Mouse (Mus musculus) Patski (cell line): ENCODE data around the gene Cnbp. TPM values are rescaled to one million over a fixed set of nuclear protein-coding genes. Genes with fewer than 3 reads are reported as not detected.

Experiments used
- ATAC-seq: fragments of 100-300 bp; one replicate; pipeline ENCODE4 v1.8.0; 2021
- CTCF ChIA-PET: fragments of 350-600 bp; sonication (Branson Sonifier 250); formaldehyde crosslinking; loops from one replicate; lab custom pipeline; 2022; ENCODE audit warnings: inconsistent platforms; lab: Charles Lee
- POLR2A ChIA-PET: fragments of 350-600 bp; sonication (Branson Sonifier 250); formaldehyde crosslinking; loops from one replicate; lab custom pipeline; 2022; ENCODE audit warnings: antibody characterized with exemption, inconsistent platforms; lab: Charles Lee
- DNase-seq: peaks from one replicate; pipeline ENCODE4 v3.0.0-alpha.2; 2011; ENCODE audit warnings: low read depth, low spot score
- H3K27me3 ChIP-seq: fragments of 371-371 bp; one replicate; pipeline ENCODE4 v1.5.1; 2021
- CTCF ChIP-seq: fragments of 100-300 bp; IDR thresholded peaks from one replicate; pipeline ENCODE4 v1.5.1; 2021
- in situ Hi-C: fragments of 300-500 bp; cut with MboI; formaldehyde crosslinking; loops from 3 replicates; pipeline ENCODE4 v1.11.1; 2018; ENCODE audit warnings: low pct_unique_long_range_greater_than_20kb, mixed read lengths
- polyA plus RNA-seq: library from polyadenylated mRNA; unstranded; gene quantifications from one replicate; pipeline ENCODE4 v1.2.3, GENCODE M21; 2021

Cnbp gene
- polyA plus RNA-seq, 1 experiment from 2014 or later: 364 TPM

- CTCF ChIA-PET: no interaction called here
Observed at GRCm38 (mm10) chr6:87807735-87808440, 43.0 kb downstream of the Cnbp start.

GRCm38 (mm10) chr6:87806857-87807256 is 44.0 kb downstream of the Cnbp start:
- no peak for DNase-seq
- no peak for ATAC-seq
- no peaks in the 10 kb centered on the region for H3K27me3 ChIP-seq
- ChIA-PET POLR2A (no interaction called here), CTCF (no interaction called here)
- no peak for TF ChIP-seq CTCF
- in situ Hi-C loops: no loop called here

More at GRCm38 (mm10) chr6:87807735-87808440, 43.0 kb downstream of the Cnbp start:
- in situ Hi-C loops: no loop called here
- DNase-seq (no peak), ATAC-seq (no peak)
- no peaks in the 10 kb centered on the region for H3K27me3 ChIP-seq
- TF ChIP-seq CTCF: no peak
- POLR2A ChIA-PET: no interaction called here

GRCm38 (mm10) chr6:87806028-87806427 is 44.9 kb downstream of the Cnbp start:
- in situ Hi-C loops: no loop called here
- DNase-seq: no peak
- TF ChIP-seq CTCF: no peak
- ChIA-PET CTCF (no interaction called here), POLR2A (no interaction called here)
- no peaks in the 10 kb centered on the region for H3K27me3 ChIP-seq
- ATAC-seq: no peak

DNA sequence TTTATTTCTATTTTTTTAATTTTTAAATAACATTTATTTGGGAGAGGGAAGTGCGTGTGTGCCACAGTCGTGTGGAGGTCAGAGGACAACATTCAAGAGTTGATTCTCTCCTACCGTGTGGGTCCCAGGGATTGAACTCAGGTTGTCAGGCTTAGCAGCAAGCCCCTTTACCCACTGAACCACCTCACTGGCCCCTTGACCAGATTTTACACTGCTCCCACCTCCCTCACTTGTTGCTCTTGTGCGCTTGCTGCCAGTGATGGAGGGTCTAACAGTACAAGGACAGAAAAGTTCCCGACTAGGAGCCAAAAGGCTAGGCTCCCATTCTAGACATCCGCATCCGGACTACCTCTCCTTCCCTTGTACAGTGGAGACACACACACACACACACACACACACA is 45.5 kb downstream of the Cnbp start:
- no peaks in the 10 kb centered on the region for H3K27me3 ChIP-seq
- ChIA-PET CTCF (no interaction called here), POLR2A (no interaction called here)
- DNase-seq (no peak), ATAC-seq (no peak)
- no peak for TF ChIP-seq CTCF
- in situ Hi-C loops: no loop called here

GRCm38 (mm10) chr6:87804886-87805285 is 46.0 kb downstream of the Cnbp start:
- no peaks in the 10 kb centered on the region for H3K27me3 ChIP-seq
- no peak for TF ChIP-seq CTCF

DNA sequence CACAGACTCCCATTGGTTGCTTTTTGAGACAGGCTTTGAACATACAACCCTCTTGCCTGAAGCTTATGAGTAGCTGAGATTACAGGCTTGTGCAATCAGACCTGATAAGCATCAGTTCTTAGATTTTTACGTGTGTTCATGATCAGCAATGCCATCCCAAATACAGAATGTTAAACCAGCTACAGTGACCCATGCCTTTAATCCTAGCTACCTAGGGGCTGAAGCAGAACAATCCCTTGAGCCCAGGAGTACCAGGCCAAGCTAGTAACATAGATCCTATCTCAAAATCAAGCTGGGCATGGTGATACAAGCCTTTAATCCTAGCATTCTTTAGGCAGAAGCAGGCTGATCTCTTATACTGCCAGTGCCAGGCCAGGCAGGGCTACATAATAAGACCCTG is 46.9 kb downstream of the Cnbp start:
- CTCF ChIA-PET: no interaction called here
- POLR2A ChIA-PET: no interaction called here
- in situ Hi-C loops: no loop called here
- no peak for TF ChIP-seq CTCF
- no peaks in the 10 kb centered on the region for H3K27me3 ChIP-seq
- ATAC-seq (no peak), DNase-seq (no peak)

More at GRCm38 (mm10) chr6:87804886-87805285, 46.0 kb downstream of the Cnbp start:
- POLR2A ChIA-PET: no interaction called here
- CTCF ChIA-PET: no interaction called here
- ATAC-seq (no peak), DNase-seq (no peak)
- in situ Hi-C loops: no loop called here

GRCm38 (mm10) chr6:87802462-87802861 is 48.4 kb downstream of the Cnbp start:
- POLR2A ChIA-PET: no interaction called here
- no peak for TF ChIP-seq CTCF
- in situ Hi-C loops: no loop called here
- ATAC-seq: no peak
- CTCF ChIA-PET: interaction anchor here (1.3 kb wide), 1 partner anchor 10 kb away, joined by 4 read pairs; no protein-coding TSS in a partner anchor
- no peak for DNase-seq
- no peaks in the 10 kb centered on the region for H3K27me3 ChIP-seq

GRCm38 (mm10) chr6:87799576-87799975 is 51.3 kb downstream of the Cnbp start:
- in situ Hi-C loops: no loop called here
- ATAC-seq (no peak), DNase-seq (no peak)
- no peaks in the 10 kb centered on the region for H3K27me3 ChIP-seq
- ChIA-PET CTCF (no interaction called here), POLR2A (no interaction called here)
- TF ChIP-seq CTCF: no peak

DNA sequence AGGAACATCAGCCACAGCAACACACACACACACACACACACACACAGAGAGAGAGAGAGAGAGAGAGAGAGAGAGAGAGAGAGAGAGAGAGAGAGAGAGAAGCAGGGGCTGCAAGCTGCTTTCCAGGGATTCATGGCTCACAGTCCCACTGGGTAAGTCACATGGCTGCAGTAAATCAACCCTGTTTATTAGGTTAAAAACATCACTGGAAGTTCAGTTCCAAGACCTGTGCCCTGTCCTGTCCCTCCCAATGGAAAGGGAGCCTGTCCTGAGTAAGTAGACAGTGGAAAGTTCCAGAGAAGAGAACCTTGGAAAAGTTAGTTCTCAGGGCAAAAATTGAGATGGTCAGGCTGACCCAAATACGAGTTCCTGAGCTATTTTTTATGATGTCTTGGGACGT is 53.6 kb downstream of the Cnbp start:
- H3K27me3 ChIP-seq: no peaks in the 10 kb centered on the region
- in situ Hi-C loops: no loop called here
- DNase-seq (no peak), ATAC-seq (no peak)
- ChIA-PET CTCF (interaction anchor here (0.6 kb wide), 1 partner anchor 12 kb away, joined by 3 read pairs; no protein-coding TSS in a partner anchor), POLR2A (interaction anchor here (0.7 to 1.0 kb wide), 2 partner anchors 12 to 14 kb away, joined by 3 read pairs; no protein-coding TSS in a partner anchor)
- no peak for TF ChIP-seq CTCF

GRCm38 (mm10) chr6:87796251-87796880 is 54.5 kb downstream of the Cnbp start:
- TF ChIP-seq CTCF: no peak
- no peak for ATAC-seq
- POLR2A ChIA-PET: interaction anchor here (0.7 kb wide), 1 partner anchor 15 kb away, joined by 3 read pairs; no protein-coding TSS in a partner anchor
- no peaks in the 10 kb centered on the region for H3K27me3 ChIP-seq
- in situ Hi-C loops: no loop called here
- no peak for DNase-seq
- CTCF ChIA-PET: no interaction called here
